Mouse (Mus musculus) kidney, postnatal 10 days (tissue): ENCODE measurements around the gene Hoxd11.

Source experiments
- DNase-seq: peaks from one replicate; pipeline ENCODE4 v3.0.0; 2021; ENCODE audit warnings: mixed read lengths

Hoxd11 gene

DNA sequence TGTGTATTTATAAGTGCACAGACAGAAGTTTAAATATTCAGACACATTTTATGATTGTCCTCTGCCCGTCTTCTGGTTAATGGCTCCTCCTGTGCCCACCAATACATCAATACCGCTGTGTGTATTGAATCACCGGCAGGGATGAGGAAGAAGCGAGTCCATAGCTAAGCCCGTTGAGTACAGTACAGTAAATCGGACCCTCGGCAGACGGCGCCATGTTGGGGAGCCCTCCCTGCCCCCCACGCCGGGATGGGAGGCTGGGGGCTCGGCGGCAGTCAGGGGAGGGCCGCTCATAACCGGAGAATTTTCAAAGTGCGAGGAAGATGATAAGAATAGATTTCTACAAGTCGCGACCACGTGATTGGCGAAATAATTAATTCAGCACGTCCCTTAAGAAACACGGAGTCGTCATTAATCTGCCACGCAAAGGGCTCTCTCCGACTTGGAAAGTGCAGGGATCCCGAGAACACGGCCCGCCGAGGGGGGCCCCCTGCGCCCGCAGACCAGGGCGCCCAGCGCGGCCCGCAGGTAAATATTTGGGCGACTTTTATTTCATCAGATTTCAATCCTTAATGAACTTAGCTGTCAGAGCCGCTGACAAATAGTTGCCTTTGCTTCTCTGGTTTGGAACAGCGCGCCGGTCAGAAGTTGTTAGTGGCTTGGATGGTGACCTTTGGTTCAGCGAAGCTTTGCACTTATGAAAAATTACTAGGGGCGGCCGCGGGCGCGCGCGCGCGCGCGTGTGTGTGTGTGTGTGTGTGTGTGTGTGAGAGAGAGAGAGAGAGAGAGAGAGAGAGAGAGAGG is 53.4 kb downstream of the Hoxd11 start:
- peak; percentile 56 for DNase-seq

DNA sequence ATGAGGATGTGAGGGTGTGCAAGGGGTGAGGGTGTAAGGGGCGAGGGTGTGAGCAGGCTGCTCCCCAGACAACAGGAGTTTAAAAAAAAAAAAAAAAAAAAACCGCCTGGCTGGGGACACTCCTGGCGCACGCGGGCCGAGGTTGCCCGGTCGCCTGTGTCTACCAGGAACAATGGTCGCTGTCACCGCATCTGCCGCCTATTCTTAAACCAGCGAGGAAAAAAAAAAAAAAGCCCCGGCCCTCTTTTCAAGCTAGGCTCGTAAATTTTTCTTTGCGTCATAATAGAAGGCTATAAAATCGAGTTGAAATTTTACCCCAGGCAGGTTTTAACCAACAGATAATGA is 53.9 kb downstream of the Hoxd11 start:
- no peak for DNase-seq

DNA sequence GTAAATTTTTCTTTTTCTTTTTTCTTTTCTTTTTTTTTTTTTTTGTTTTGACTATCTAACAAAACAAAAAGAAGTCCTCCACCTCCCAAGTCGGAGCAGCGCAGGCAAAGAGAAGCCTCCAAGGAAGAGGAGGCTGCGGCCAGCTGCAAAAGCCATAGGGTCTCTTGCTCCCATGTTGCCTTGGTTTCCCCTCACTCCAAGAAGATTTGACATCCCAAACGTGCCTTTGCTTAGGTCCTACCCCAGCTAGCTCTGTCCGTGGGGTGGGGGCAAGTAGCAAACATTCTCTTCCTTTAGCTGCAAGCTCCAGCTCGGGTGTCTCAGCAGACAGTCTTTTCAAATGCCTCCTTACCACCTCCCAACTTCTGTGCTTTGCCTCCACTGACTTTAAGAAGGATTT is 54.4 kb downstream of the Hoxd11 start:
- DNase-seq = no peak

DNA sequence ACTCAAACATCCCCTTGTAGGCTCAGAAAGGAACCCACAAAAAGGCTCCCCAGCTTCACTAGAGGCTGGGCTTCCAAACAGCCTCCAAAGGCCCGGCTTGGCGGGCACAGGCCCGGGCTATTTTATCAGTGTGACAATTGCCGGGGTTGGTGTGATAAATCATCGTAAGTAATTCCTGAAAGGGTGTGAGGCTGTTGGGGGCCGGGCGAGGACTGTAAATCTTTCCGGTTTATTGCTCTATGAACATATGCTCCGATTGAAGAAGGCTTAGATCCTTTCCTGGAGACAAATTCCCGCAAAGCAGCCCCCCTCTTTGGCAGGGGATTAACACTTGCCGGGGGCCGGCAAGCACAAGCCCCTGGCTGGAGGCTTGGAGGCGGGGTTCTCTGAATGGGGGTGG is 55.1 kb downstream of the Hoxd11 start:
- DNase-seq = no peak

DNA sequence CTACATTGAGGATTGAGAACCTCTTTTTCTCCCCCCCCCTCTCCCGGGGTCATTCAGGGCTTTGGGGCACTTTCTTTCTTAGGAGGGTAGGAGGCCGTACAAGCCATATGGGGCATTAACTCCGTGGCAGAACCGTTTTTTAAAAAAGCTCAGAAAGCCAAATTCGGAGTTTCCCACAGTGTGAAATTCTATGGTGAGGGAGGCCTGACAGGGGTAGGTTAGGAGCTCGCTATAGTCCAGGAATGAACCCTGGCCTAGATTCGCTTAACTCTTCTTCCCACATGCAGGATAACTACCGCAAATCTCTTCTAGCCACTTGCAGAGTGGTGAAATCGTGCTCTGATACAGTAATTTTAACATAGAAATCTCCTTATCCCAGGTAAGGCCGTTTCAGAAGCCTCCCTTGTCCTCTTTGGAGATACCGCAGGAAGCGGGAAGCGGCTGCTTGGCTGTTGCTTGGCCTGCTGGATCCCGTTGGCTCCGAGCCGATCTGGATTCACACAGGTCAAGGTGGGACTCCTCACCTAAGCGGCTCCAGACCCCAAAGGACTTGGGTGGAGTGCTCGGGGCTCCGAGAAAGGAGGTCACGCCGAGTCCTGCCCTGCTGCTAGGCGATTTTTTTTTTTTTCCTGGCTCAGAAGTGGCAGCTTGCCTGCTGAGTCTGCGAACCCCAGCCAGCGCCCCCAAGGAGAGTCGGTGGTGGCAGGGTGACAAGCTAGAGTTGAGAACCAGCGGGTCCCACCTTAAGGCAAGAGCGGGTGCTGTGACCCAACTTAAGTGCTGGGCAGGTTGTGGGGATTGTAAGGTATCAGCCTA is 55.8 kb downstream of the Hoxd11 start:
- peak; percentile 45 for DNase-seq

DNA sequence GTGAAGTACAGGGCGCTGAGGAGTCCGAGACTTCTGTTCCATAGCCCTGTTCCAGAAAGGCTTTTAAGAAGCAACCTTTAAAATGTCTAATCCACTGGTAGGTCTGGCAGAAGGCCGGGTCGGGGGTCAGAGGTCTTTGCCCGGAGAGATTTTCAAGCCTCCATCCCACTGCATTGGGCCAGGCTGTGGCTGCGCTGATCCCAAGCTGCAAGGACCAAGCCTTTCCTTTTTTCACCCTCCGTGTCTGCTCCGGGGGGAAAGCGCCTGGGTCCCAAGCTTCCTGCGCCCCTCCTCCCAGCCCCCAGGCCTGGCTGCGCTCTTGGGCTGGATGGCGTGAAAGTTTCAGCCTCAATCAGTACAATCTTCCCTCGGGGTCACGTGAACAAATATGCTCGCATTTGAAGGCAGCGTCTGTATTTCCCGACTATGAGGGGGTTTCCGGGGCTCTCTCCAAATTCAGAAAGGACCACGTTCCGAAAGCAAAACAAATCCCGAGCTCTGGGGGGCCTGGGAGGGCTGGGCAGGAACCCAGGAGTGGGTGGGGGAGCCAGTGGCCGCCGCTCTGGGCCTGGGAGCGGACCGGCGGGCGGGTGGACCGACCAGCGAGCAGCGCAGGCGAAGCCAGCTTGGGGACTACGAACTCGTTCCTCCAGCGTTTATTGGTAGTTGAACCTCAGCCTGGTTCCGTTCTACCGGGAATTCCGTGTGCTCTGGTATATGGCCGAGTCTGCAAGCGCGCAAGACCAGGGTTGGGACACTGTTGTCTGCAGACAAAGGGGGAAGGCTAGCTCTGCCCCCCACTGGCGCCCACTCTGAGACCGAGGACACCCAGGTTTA is 56.7 kb downstream of the Hoxd11 start:
- peak; percentile 47 for DNase-seq
